Mouse (Mus musculus) E14TG2a.4 (cell line): ENCODE results near the gene Loxl1.

Source experiments
- CTCF ChIP-seq: conservative IDR thresholded peaks from 2 replicates; pipeline ENCODE4 v1.5.1; 2014; ENCODE audit warnings: low read length
- NANOG ChIP-seq: IDR thresholded peaks from 2 replicates; pipeline ENCODE4 v1.6.1; 2014; ENCODE audit warnings: borderline replicate concordance, low read length, mixed read lengths
- POU5F1 ChIP-seq: IDR thresholded peaks from 2 replicates; pipeline ENCODE4 v1.6.1; 2014; ENCODE audit warnings: low read length, borderline replicate concordance

DNA sequence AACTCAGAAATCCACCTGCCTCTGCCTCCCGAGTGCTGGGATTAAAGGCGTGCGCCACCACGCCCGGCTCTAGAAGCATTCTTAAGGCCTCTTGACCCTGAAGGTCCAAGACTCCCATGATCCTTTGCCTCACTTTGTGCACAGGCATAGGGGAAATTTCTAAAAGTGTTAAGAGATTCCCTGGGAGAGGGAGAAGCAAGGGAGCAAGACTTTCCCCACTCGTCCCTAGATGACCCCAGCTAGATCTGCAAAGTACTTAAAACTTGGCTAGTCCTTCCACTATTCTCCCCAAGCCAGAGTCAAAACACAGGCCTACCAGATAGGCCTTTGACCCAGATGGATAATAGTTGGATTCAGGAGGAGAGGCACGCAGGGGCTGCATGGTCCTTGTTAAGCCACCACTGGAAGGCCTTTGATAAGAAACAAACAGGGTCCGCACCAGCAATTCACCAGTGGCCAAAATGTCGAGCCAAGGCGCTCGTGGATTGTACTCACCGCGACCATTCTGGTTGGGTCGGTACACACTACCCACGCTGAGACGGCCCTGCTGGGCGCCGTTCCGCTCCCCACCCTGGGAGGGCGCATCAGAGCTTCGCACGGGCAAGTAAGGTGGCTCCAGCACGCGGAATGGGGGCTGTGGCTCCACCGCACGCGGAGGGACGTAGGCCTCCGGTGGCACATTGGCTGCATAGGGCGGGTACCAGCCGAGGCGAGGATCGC is 1.6 kb downstream of the Loxl1 start:
- TF ChIP-seq CTCF (peak; percentile 22), NANOG (no peak), POU5F1 (no peak)
